ENCODE assay signal across 8 mouse cellular contexts in genomic region chr9:63148410-63149371, GRCm38 (mm10). TPM values are rescaled to one million over a fixed set of nuclear protein-coding genes. Genes with fewer than 3 reads are reported as not detected.
A peak's percentile ranks its signal among the peaks of the same experiment; 100 is the strongest.
DNase-seq lines count a peak whose midpoint lies in the region; ATAC-seq and TF ChIP-seq lines count a peak whose summit lies in the region.

Skor1 (minus strand) TSS chr9:63148961.

- H3K4me1 ChIP-seq in lung, embryonic 14.5 days (ENCODE audit: insufficient read depth): no peaks in the 10 kb centered on the region
- peaks cover 64% of the 10 kb centered on the region for H3K4me1 ChIP-seq in forebrain, embryonic 12.5 days
- H3K4me1 ChIP-seq in limb, embryonic 10.5 days: peaks cover 72% of the 10 kb centered on the region
- peaks cover 18% of the 10 kb centered on the region; the same call in 1 of the 2 replicates for H3K4me1 ChIP-seq in neural tube, embryonic 14.5 days (ENCODE audit: control insufficient read depth, insufficient read depth, low read length)

- H3K36me3 ChIP-seq in lung, embryonic 14.5 days (ENCODE audit: insufficient read depth): no peaks in the 10 kb centered on the region
- no peaks in the 10 kb centered on the region for H3K36me3 ChIP-seq in forebrain, embryonic 12.5 days (replicated peaks)
- no peaks in the 10 kb centered on the region for H3K36me3 ChIP-seq in limb, embryonic 10.5 days
- H3K36me3 ChIP-seq in neural tube, embryonic 14.5 days (ENCODE audit: control insufficient read depth, insufficient read depth, low read length): no peaks in the 10 kb centered on the region

- DNase-seq in lung, embryonic 14.5 days: no peak
- no peak for DNase-seq in lung, postnatal 10 days
- DNase-seq in limb, embryonic 10.5 days (ENCODE audit: low spot score): peak; percentile 58
- no peak for DNase-seq in c-Kit-positive CD71-positive TER-119-positive erythroid progenitor cells, embryonic 14.5 days (ENCODE audit: low spot score)
- no peak for DNase-seq in layer of hippocampus, postnatal 10 days (ENCODE audit: low spot score in 2 of 2)
- DNase-seq in left cerebral cortex, adult 11 months (ENCODE audit: low spot score): no peak

- H3K9me3 ChIP-seq in lung, embryonic 14.5 days (ENCODE audit: low read depth, low read length): peaks cover 3% of the 10 kb centered on the region; the same call in 1 of the 2 replicates
- H3K9me3 ChIP-seq in forebrain, embryonic 12.5 days: peaks cover 5% of the 10 kb centered on the region
- no peaks in the 10 kb centered on the region for H3K9me3 ChIP-seq in limb, embryonic 10.5 days (replicated peaks)
- no peaks in the 10 kb centered on the region for H3K9me3 ChIP-seq in neural tube, embryonic 14.5 days (ENCODE audit: control insufficient read depth, low read length)

- peak within 1 kb of the TSS; percentile 45 for H3K4me3 ChIP-seq in lung, embryonic 14.5 days (ENCODE audit: low read depth, low read length)
- peak within 1 kb of the TSS; percentile 47 for H3K4me3 ChIP-seq in forebrain, embryonic 12.5 days (replicated peaks)
- peak within 1 kb of the TSS; percentile 53 for H3K4me3 ChIP-seq in limb, embryonic 10.5 days
- H3K4me3 ChIP-seq in neural tube, embryonic 14.5 days (ENCODE audit: low read depth, low read length): peak within 1 kb of the TSS; percentile 47

- no peak for TF ChIP-seq CTCF in lung, embryonic 14.5 days (IDR thresholded peaks at IDR 0.05; ENCODE audit: low read depth)

- ATAC-seq in lung, embryonic 14.5 days (ENCODE audit: insufficient read depth): no peak
- ATAC-seq in forebrain, embryonic 12.5 days (ENCODE audit: low FRiP score): no peak
- no peak for ATAC-seq in neural tube, embryonic 14.5 days (ENCODE audit: low read depth)

- no peak within 1 kb of the TSS for H3K9ac ChIP-seq in lung, embryonic 14.5 days
- H3K9ac ChIP-seq in forebrain, embryonic 12.5 days: peak within 1 kb of the TSS; percentile 43; the same call in 1 of the 2 replicates
- H3K9ac ChIP-seq in neural tube, embryonic 14.5 days (replicated peaks; ENCODE audit: low read depth, low read length): peak within 1 kb of the TSS; percentile 69

- no peak within 1 kb of the TSS for H3K27ac ChIP-seq in lung, embryonic 14.5 days (ENCODE audit: low read depth)
- H3K27ac ChIP-seq in forebrain, embryonic 12.5 days: no peak within 1 kb of the TSS
- no peak within 1 kb of the TSS for H3K27ac ChIP-seq in limb, embryonic 10.5 days
- H3K27ac ChIP-seq in neural tube, embryonic 14.5 days (ENCODE audit: low read depth, low read length): peak within 1 kb of the TSS; percentile 89

- peaks cover 100% of the 10 kb centered on the region for H3K27me3 ChIP-seq in lung, embryonic 14.5 days (ENCODE audit: insufficient read depth, low read length)
- peaks cover 100% of the 10 kb centered on the region for H3K27me3 ChIP-seq in forebrain, embryonic 12.5 days
- peaks cover 100% of the 10 kb centered on the region for H3K27me3 ChIP-seq in limb, embryonic 10.5 days (ENCODE audit: low read depth, poor library complexity, severe bottlenecking)
- H3K27me3 ChIP-seq in neural tube, embryonic 14.5 days (ENCODE audit: control insufficient read depth, insufficient read depth, low read length): peaks cover 21% of the 10 kb centered on the region

- peak within 1 kb of the TSS; percentile 75 for H3K4me2 ChIP-seq in lung, embryonic 14.5 days
- H3K4me2 ChIP-seq in forebrain, embryonic 12.5 days: peak within 1 kb of the TSS; percentile 77
- peak within 1 kb of the TSS; percentile 67 for H3K4me2 ChIP-seq in neural tube, embryonic 14.5 days (ENCODE audit: low read depth, low read length)

- under 1% methylated on average over 91 of the region's 108 CpGs for WGBS in lung, embryonic 14.5 days
- under 1% methylated on average over 83 of the region's 108 CpGs for WGBS in forebrain, embryonic 12.5 days
- WGBS in limb, embryonic 10.5 days: under 1% methylated on average over 81 of the region's 108 CpGs
- WGBS in neural tube, embryonic 14.5 days: under 1% methylated on average over 76 of the region's 108 CpGs

RNA-seq across cellular contexts. Expression of gene Skor1, which starts in this region (rescaled TPM):
- polyA plus RNA-seq in lung, embryonic 14.5 days (2014; fragmentation: Nextera tagmentation; extraction: Ambion mirVana): not detected in 2 replicates
- 0.61 and 0.88 TPM in 2 replicates for polyA plus RNA-seq in forebrain, embryonic 12.5 days (2016; fragmentation: Nextera tagmentation; extraction: Ambion mirVana)
- 0.10 and 0.14 TPM in 2 replicates for polyA plus RNA-seq in limb, embryonic 10.5 days (2016; fragmentation: Nextera tagmentation; extraction: Ambion mirVana)
- polyA plus RNA-seq in neural tube, embryonic 14.5 days (2014; fragmentation: Nextera tagmentation; extraction: Ambion mirVana): 22.7 and 23.2 TPM in 2 replicates
- total RNA-seq in layer of hippocampus, postnatal 10 days (2021): under 1 TPM; 0.09 to 0.20 TPM

Comparison
In these comparisons a context has a peak if more than half of its experiments do, and no peak if none do; other contexts are left out.
1. RNA of gene Skor1 (polyA plus RNA-seq): 22.7 to 23.2 TPM in neural tube, embryonic 14.5 days; 0.61 to 0.88 TPM in forebrain, embryonic 12.5 days, 0.10 to 0.14 TPM in limb, embryonic 10.5 days and not detected in lung, embryonic 14.5 days; every median in the first group is over 10 times any median in the second.
2. Peak in DNase-seq and H3K4me3 ChIP-seq in limb, embryonic 10.5 days; RNA of the gene not detected or under 1 TPM.
3. Peak in every context shown above with its lines, with median percentiles within 50 percentile points of each other: H3K4me2 ChIP-seq and H3K4me3 ChIP-seq.